Mouse (Mus musculus) intestine, embryonic 15.5 days (tissue): ENCODE data around the gene Tmem95. TPM values are rescaled to one million over a fixed set of nuclear protein-coding genes. Genes with fewer than 3 reads are reported as not detected.
"Not testable (repeated sequence)": the region's sequence is repeated elsewhere in the genome, so short reads cannot be mapped to it uniquely, and the experiment has no call there.

ENCODE experiments used
- ATAC-seq: fragments of 200-750 bp; cut with Nextera tagmentation; 2 replicates; pipeline ENCODE4 v1.8.0; 2017; ENCODE audit warnings: moderate TSS enrichment, moderate library complexity
- H3K27ac ChIP-seq: fragments of 300-500 bp; sonication (generic); 2 replicates; pipeline ENCODE4 v1.5.1; 2015; ENCODE audit warnings: mild to moderate bottlenecking, inconsistent platforms
- H3K27me3 ChIP-seq: fragments of 300-500 bp; sonication (generic); replicated peaks from 2 replicates; pipeline ENCODE4 v1.6.1; 2015; ENCODE audit warnings: inconsistent platforms
- H3K36me3 ChIP-seq: fragments of 300-500 bp; sonication (generic); 2 replicates; pipeline ENCODE4 v1.6.1; 2015; ENCODE audit warnings: inconsistent platforms
- H3K4me1 ChIP-seq: fragments of 300-500 bp; sonication (generic); replicated peaks from 2 replicates; pipeline ENCODE4 v1.6.1; 2015; ENCODE audit warnings: inconsistent platforms
- H3K4me2 ChIP-seq: fragments of 300-500 bp; sonication (generic); replicated peaks from 2 replicates; pipeline ENCODE4 v1.6.1; 2015; ENCODE audit warnings: mild to moderate bottlenecking, inconsistent platforms
- H3K4me3 ChIP-seq: fragments of 300-500 bp; sonication (generic); replicated peaks from 2 replicates; pipeline ENCODE4 v1.5.1; 2015; ENCODE audit warnings: inconsistent platforms
- H3K9ac ChIP-seq: fragments of 300-500 bp; sonication (generic); 2 replicates; pipeline ENCODE4 v1.6.1; 2015; ENCODE audit warnings: inconsistent platforms
- H3K9me3 ChIP-seq: fragments of 300-500 bp; sonication (generic); 2 replicates; pipeline ENCODE4 v1.6.1; 2016; ENCODE audit warnings: inconsistent platforms
- WGBS: fragments of 180-500 bp; shearing (Covaris S2); methylation state at CpG from one replicate; pipeline ENCODE4 v1.1.7; 2015; 5-methylcytosine and 5-hydroxymethylcytosine counted together
- polyA plus RNA-seq: library from polyadenylated mRNA; unstranded; fragments of >200 nt; fragmentation: Nextera tagmentation; extraction: Ambion mirVana; gene quantifications from 2 replicates; pipeline ENCODE4 v1.2.1, GENCODE M21; 2015

The Tmem95 gene
- polyA plus RNA-seq, 1 experiment from 2014 or later: not detected

- ATAC-seq: no peak
- H3K27me3 ChIP-seq: no peaks in the 10 kb centered on the region
- no peaks in the 10 kb centered on the region for H3K4me1 ChIP-seq
- WGBS: 84% methylated on average over 7 of the region's 7 CpGs
- H3K9me3 ChIP-seq: no peaks in the 10 kb centered on the region
- H3K36me3 ChIP-seq: no peaks in the 10 kb centered on the region
- no peak overlapping the region for H3K4me2 ChIP-seq
- H3K4me3 ChIP-seq: no peak overlapping the region
- H3K9ac ChIP-seq: no peak overlapping the region
- H3K27ac ChIP-seq: no peak overlapping the region
Measured at GRCm38 (mm10) chr11:69871822-69872221, 6.0 kb downstream of the Tmem95 start.

GRCm38 (mm10) chr11:69870289-69871069 is 7.3 kb downstream of the Tmem95 start:
- ATAC-seq: peak; percentile 85
- Histone ChIP-seq H3K36me3 (no peaks in the 10 kb centered on the region), H3K4me1 (no peaks in the 10 kb centered on the region), H3K9me3 (no peaks in the 10 kb centered on the region), H3K9ac (no peak overlapping the region), H3K4me2 (no peak overlapping the region), H3K4me3 (no peak overlapping the region), H3K27ac (no peak overlapping the region), H3K27me3 (no peaks in the 10 kb centered on the region)
- 82% methylated on average over 2 of the region's 2 CpGs for WGBS

- H3K4me1 ChIP-seq: no peaks in the 10 kb centered on the region
- H3K27me3 ChIP-seq: no peaks in the 10 kb centered on the region
- WGBS: 57% methylated on average over 9 of the region's 9 CpGs
- ATAC-seq: no peak
- H3K27ac ChIP-seq: no peak overlapping the region
- no peaks in the 10 kb centered on the region for H3K9me3 ChIP-seq
- H3K4me2 ChIP-seq: no peak overlapping the region
- 0 out of 2 replicates have a peak overlapping the region, but pooled peaks have one; percentile 17 for H3K9ac ChIP-seq
- H3K36me3 ChIP-seq: no peaks in the 10 kb centered on the region
- H3K4me3 ChIP-seq: no peak overlapping the region
Measured at GRCm38 (mm10) chr11:69867335-69867734, 10.5 kb downstream of the Tmem95 start.

- Histone ChIP-seq H3K4me1 (no peaks in the 10 kb centered on the region), H3K4me2 (no peak overlapping the region), H3K27ac (no peak overlapping the region), H3K27me3 (no peaks in the 10 kb centered on the region), H3K9ac (no peak overlapping the region), H3K9me3 (no peaks in the 10 kb centered on the region), H3K4me3 (no peak overlapping the region), H3K36me3 (no peaks in the 10 kb centered on the region)
- WGBS: 82% methylated on average over 9 of the region's 9 CpGs
- no peak for ATAC-seq
Measured at GRCm38 (mm10) chr11:69865561-69865960, 12.3 kb downstream of the Tmem95 start.

- ATAC-seq: no peak
- Histone ChIP-seq H3K9me3 (no peaks in the 10 kb centered on the region), H3K36me3 (no peaks in the 10 kb centered on the region), H3K27me3 (no peaks in the 10 kb centered on the region), H3K27ac (no peak overlapping the region), H3K4me3 (no peak overlapping the region), H3K4me1 (no peaks in the 10 kb centered on the region), H3K9ac (no peak overlapping the region), H3K4me2 (no peak overlapping the region)
- 47% methylated on average over 8 of the region's 8 CpGs for WGBS
Measured at GRCm38 (mm10) chr11:69864138-69864860, 13.5 kb downstream of the Tmem95 start.

- not testable (repeated sequence) for H3K36me3 ChIP-seq
- 66% methylated on average over 3 of the region's 3 CpGs for WGBS
Measured at GRCm38 (mm10) chr11:69863729-69864128, 14.1 kb downstream of the Tmem95 start.

DNA sequence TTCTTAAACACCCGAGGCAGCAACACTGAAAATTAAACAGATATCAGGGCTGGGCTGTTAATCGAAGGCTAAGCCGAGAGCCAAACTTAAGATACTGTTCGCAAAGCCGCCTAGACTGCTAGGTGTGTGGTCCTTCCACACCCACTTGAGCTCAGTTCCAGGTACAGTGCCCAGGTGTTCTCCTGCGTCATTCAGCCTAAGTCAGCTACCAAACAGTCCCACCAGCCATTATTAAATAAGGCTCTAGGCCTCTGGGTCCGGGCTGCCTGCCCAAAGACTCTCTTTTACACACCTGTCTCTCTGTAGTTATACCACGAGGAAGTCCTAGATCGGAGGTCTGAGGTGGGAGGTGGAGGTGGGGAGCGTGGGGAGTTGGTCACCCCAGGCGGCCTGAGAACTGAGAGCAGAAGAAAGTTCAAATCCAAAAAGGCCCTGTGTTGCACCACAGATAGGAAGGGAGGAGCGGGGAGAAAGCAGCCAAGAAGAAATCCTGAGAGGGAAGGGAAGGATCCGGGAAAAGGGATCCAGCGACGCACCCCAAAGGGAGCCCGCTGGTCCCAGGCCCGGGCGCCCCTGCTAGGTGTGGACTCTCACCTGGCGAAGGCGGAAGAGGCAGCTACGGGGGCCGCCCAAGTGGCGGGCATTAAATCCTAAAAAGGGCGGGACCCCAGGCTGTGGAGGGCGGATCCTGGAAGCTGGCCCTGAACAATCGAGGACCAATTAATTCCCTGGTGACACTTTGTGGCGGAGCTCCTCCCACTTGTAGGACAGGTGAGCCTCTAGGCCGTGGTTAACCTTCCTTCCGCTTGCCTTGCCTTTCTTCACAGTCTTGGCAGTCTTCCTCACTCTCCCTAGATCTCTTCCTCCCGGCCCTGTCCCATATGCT is 19.5 kb downstream of the Tmem95 start, which contains the start of gene Tnk1:
Gene Tnk1, minus strand, starts transcription at position 618 of the 886 bp plus-strand sequence.
- peaks cover 10% of the 10 kb centered on the region for H3K27me3 ChIP-seq
- no peaks in the 10 kb centered on the region for H3K36me3 ChIP-seq
- H3K4me2 ChIP-seq: peak within 1 kb of the TSS; percentile 44
- no peaks in the 10 kb centered on the region for H3K9me3 ChIP-seq
- no peaks in the 10 kb centered on the region for H3K4me1 ChIP-seq
- H3K9ac ChIP-seq: peak within 1 kb of the TSS; percentile 47
- 14% methylated on average over 30 of the region's 30 CpGs for WGBS
- peak; percentile 90 for ATAC-seq
- peak within 1 kb of the TSS; percentile 40 for H3K4me3 ChIP-seq
- H3K27ac ChIP-seq: peak within 1 kb of the TSS; percentile 79

More at GRCm38 (mm10) chr11:69863729-69864128, 14.1 kb downstream of the Tmem95 start:
- not testable (repeated sequence) for H3K4me3 ChIP-seq, H3K27ac ChIP-seq, H3K4me2 ChIP-seq, H3K4me1 ChIP-seq, ATAC-seq, H3K9me3 ChIP-seq, H3K27me3 ChIP-seq, H3K9ac ChIP-seq

- Histone ChIP-seq H3K27ac (no peak overlapping the region), H3K4me2 (0 out of 2 replicates have a peak overlapping the region, but pooled peaks have one; percentile 20), H3K9ac (no peak overlapping the region), H3K4me3 (no peak overlapping the region), H3K36me3 (peaks cover 22% of the 10 kb centered on the region), H3K9me3 (no peaks in the 10 kb centered on the region), H3K4me1 (no peaks in the 10 kb centered on the region), H3K27me3 (peaks cover 10% of the 10 kb centered on the region)
- no peak for ATAC-seq
- WGBS: 36% methylated on average over 16 of the region's 16 CpGs
Measured at GRCm38 (mm10) chr11:69855347-69855746, 22.5 kb downstream of the Tmem95 start.

DNA sequence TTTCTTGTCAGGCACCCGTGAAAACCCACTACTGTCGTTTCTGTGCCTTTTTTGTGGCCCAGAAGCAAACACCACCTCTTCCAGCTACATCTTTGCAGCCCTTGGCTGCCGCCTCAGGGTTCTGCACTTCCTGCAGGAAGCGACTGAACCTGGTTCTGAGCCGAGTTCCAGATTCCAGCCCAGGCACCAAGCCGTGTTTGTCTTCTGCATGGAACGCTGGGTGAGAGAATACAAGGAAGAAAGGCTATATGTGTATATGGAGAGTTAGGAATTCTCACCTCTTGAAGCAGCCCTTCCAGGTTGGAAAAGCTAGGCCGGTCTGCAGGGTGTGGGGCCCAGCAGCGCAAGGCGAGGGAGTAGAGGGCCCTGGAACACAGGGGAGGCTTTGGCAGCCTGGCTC is 23.1 kb downstream of the Tmem95 start:
- Histone ChIP-seq H3K36me3 (peaks cover 28% of the 10 kb centered on the region), H3K4me3 (no peak overlapping the region), H3K4me2 (no peak overlapping the region), H3K27ac (no peak overlapping the region), H3K27me3 (peaks cover 10% of the 10 kb centered on the region), H3K9ac (no peak overlapping the region), H3K4me1 (no peaks in the 10 kb centered on the region), H3K9me3 (no peaks in the 10 kb centered on the region)
- no peak for ATAC-seq
- 82% methylated on average over 10 of the region's 10 CpGs for WGBS

- no peak overlapping the region for H3K4me2 ChIP-seq
- peaks cover 10% of the 10 kb centered on the region for H3K27me3 ChIP-seq
- ATAC-seq: peak; percentile 67
- H3K4me3 ChIP-seq: no peak overlapping the region
- no peaks in the 10 kb centered on the region for H3K4me1 ChIP-seq
- H3K9ac ChIP-seq: no peak overlapping the region
- no peak overlapping the region for H3K27ac ChIP-seq
- no peaks in the 10 kb centered on the region for H3K9me3 ChIP-seq
- 55% methylated on average over 7 of the region's 7 CpGs for WGBS
- peaks cover 33% of the 10 kb centered on the region for H3K36me3 ChIP-seq
Measured at GRCm38 (mm10) chr11:69853994-69854393, 23.8 kb downstream of the Tmem95 start.

DNA sequence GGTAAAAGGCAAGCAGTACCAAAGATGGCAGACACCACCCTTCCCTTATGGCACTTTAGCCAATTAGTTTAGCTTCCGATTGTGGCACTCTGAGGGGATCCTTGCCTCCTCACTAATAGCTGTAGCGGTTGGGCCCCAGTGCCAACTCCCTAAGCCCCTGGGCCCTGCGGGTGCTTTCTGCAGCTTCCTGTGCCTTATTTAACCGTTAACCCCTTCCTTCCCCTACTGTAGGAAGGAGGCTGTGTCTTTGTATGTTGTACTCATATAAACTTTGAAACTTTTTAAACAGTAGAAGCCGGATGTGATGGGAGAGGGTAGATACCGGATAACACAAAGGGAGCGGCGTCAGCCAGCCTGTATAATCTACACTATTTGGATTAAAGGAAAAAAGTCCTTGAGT is 27.1 kb downstream of the Tmem95 start:
- 72% methylated on average over 8 of the region's 8 CpGs for WGBS
- ATAC-seq: no peak
- H3K9me3 ChIP-seq: no peaks in the 10 kb centered on the region
- no peaks in the 10 kb centered on the region for H3K27me3 ChIP-seq
- H3K9ac ChIP-seq: no peak overlapping the region
- H3K4me1 ChIP-seq: peaks cover 15% of the 10 kb centered on the region
- H3K27ac ChIP-seq: no peak overlapping the region
- no peak overlapping the region for H3K4me2 ChIP-seq
- H3K4me3 ChIP-seq: no peak overlapping the region
- H3K36me3 ChIP-seq: peaks cover 33% of the 10 kb centered on the region

DNA sequence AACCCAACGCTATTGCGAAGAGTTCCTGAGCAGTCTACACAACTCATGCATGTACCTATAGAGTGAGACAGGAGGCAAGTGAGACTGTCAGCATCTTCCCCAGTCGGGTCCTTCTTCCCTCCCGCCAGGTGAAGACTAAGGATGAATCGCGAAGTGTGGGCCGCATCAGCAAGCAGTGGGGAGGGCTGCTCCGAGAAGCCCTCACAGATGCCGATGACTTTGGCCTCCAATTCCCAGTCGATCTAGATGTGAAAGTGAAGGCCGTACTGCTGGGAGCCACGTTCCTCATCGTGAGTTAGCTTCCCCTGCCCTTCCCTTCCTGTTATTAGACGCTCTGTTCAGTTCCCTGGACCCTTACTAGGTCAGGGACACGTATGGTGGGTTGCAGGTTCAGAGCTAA is 27.9 kb downstream of the Tmem95 start:
- Histone ChIP-seq H3K4me2 (no peak overlapping the region), H3K4me3 (no peak overlapping the region), H3K9ac (no peak overlapping the region), H3K27me3 (no peaks in the 10 kb centered on the region), H3K27ac (no peak overlapping the region), H3K4me1 (peaks cover 18% of the 10 kb centered on the region), H3K9me3 (no peaks in the 10 kb centered on the region), H3K36me3 (peaks cover 33% of the 10 kb centered on the region)
- no peak for ATAC-seq
- 88% methylated on average over 15 of the region's 15 CpGs for WGBS
